Mouse (Mus musculus): Measurements from ENCODE around the gene Ndc80. TPM values are rescaled to one million over a fixed set of nuclear protein-coding genes. Genes with fewer than 3 reads are reported as not detected.
A peak's percentile ranks its signal among the peaks of the same experiment; 100 is the strongest.

Ndc80 gene
- total and polyA plus RNA-seq, 3 experiments = 24.4 to 44.5 (median 41.8) TPM

GRCm38 (mm10) chr17:71551757-71552451 is 25.2 kb upstream of the Ndc80 start, which contains the start of gene Spdya:
Gene Spdya, plus strand, starts transcription at chr17:71552061.
- TF ChIP-seq BHLHE40 (IDR thresholded peaks at IDR 0.05; ENCODE audit: low read depth, low read length) (peak; percentile 34; the same call in 1 of the 2 replicates), CTCF (conservative IDR thresholded peaks at IDR 0.05 in 1 of 2, IDR thresholded peaks at IDR 0.05 in 1 of 2; ENCODE audit: low read depth in 2 of 2, low read length in 2 of 2) (no peak), TBP (conservative IDR thresholded peaks at IDR 0.05; ENCODE audit: low read depth, low read length) (no peak), NRF1 (IDR thresholded peaks at IDR 0.05; ENCODE audit: low read depth, low read length) (0 out of 2 replicates have a peak, but pooled peaks have one; percentile 29), MAZ (IDR thresholded peaks at IDR 0.05; ENCODE audit: low read depth, low read length) (no peak), PAX5 (IDR thresholded peaks at IDR 0.05; ENCODE audit: low read length) (no peak), JUND (conservative IDR thresholded peaks at IDR 0.05; ENCODE audit: low read depth, low read length) (no peak)
- Histone ChIP-seq H3K27ac (ENCODE audit: insufficient read depth, low read depth) (no peak within 1 kb of the TSS), H3K79me2 (replicated peaks; ENCODE audit: control insufficient read depth, extremely low read depth, insufficient read depth, poor library complexity, severe bottlenecking) (no peaks in the 10 kb centered on the region), H3K4me3 (replicated peaks in 1 of 3; ENCODE audit: low read depth in 2 of 3, low read length in 2 of 3, poor library complexity in 1 of 3) (peak within 1 kb of the TSS; percentile 23 to 81 (median 57)), H3K9ac (ENCODE audit: insufficient read depth, low read depth) (peak within 1 kb of the TSS; percentile 55), H3K36me3 (replicated peaks in 1 of 2; ENCODE audit: control insufficient read depth in 1 of 2, insufficient read depth in 1 of 2, low read length in 1 of 2) (no peaks in the 10 kb centered on the region), H3K4me2 (ENCODE audit: insufficient read depth, low read depth, poor library complexity, severe bottlenecking) (peak within 1 kb of the TSS; percentile 79), H3K9me3 (replicated peaks; ENCODE audit: low read length) (no peaks in the 10 kb centered on the region), H3K27me3 (replicated peaks) (peaks cover 35% of the 10 kb centered on the region), H3K4me1 (ENCODE audit: control insufficient read depth in 1 of 2, insufficient read depth in 2 of 2) (peaks cover 4% of the 10 kb centered on the region in 2 experiments; a peak in 2 of 4 replicates)
- in situ Hi-C loops (cut with MboI; ENCODE audit: low pct_ligation_motif_present, low pct_unique_long_range_greater_than_20kb, low sequenced_read_pairs) = loop anchor here (25.0 kb wide), 1 partner anchor 310 kb away; no protein-coding TSS in a partner anchor
- peak; percentile 63 for DNase-seq (ENCODE audit: extremely low read depth)
- dilution Hi-C loops (cut with MboI; ENCODE audit: extremely low pct_ligation_motif_present, extremely low pct_unique_long_range_greater_than_20kb, low sequenced_read_pairs) = no loop called here

GRCm38 (mm10) chr17:71551350-71551749 is 24.7 kb upstream of the Ndc80 start:
- TF ChIP-seq CHD2 (IDR thresholded peaks at IDR 0.05; ENCODE audit: low read length) = no peak
- 0 out of 2 replicates have a peak, but pooled peaks have one; percentile 27 for TF ChIP-seq SIN3A (IDR thresholded peaks at IDR 0.05; ENCODE audit: low read length)
- DNase-seq (ENCODE audit: extremely low read depth) = no peak
- no peaks in the 10 kb centered on the region for H3K9me3 ChIP-seq (replicated peaks; ENCODE audit: low read length)
- H3K4me3 ChIP-seq (replicated peaks in 1 of 3; ENCODE audit: low read depth in 2 of 3, low read length in 2 of 3, poor library complexity in 1 of 3) = peak overlapping the region in 2 of 3 experiments; percentile 57 to 81
- dilution Hi-C loops (cut with MboI; ENCODE audit: extremely low pct_ligation_motif_present, extremely low pct_unique_long_range_greater_than_20kb, low sequenced_read_pairs) = no loop called here
- peaks cover 35% of the 10 kb centered on the region for H3K27me3 ChIP-seq (replicated peaks)
- in situ Hi-C loops (cut with MboI; ENCODE audit: low pct_ligation_motif_present, low pct_unique_long_range_greater_than_20kb, low sequenced_read_pairs) = loop anchor here (25.0 kb wide), 1 partner anchor 311 kb away; no protein-coding TSS in a partner anchor
- H3K79me2 ChIP-seq (replicated peaks; ENCODE audit: control insufficient read depth, extremely low read depth, insufficient read depth, poor library complexity, severe bottlenecking) = no peaks in the 10 kb centered on the region
- H3K9ac ChIP-seq (ENCODE audit: insufficient read depth, low read depth) = no peak overlapping the region
- peak overlapping the region; percentile 79 for H3K4me2 ChIP-seq (ENCODE audit: insufficient read depth, low read depth, poor library complexity, severe bottlenecking)
- no peak overlapping the region for H3K27ac ChIP-seq (ENCODE audit: insufficient read depth, low read depth)
- H3K4me1 ChIP-seq (ENCODE audit: control insufficient read depth in 1 of 2, insufficient read depth in 2 of 2) = peaks cover 4% of the 10 kb centered on the region in 2 experiments; a peak in 2 of 4 replicates
- H3K36me3 ChIP-seq (replicated peaks in 1 of 2; ENCODE audit: control insufficient read depth in 1 of 2, insufficient read depth in 1 of 2, low read length in 1 of 2) = no peaks in the 10 kb centered on the region

- H3K36me3 ChIP-seq (replicated peaks in 1 of 2; ENCODE audit: control insufficient read depth in 1 of 2, insufficient read depth in 1 of 2, low read length in 1 of 2) = no peaks in the 10 kb centered on the region
- peaks cover 0 to 4% of the 10 kb centered on the region in 2 experiments; a peak in 2 of 4 replicates for H3K4me1 ChIP-seq (ENCODE audit: control insufficient read depth in 1 of 2, insufficient read depth in 2 of 2)
These were observed 21.9 kb upstream of the Ndc80 start for GRCm38 (mm10) chr17:71548586-71548985.

More at GRCm38 (mm10) chr17:71548586-71548985, 21.9 kb upstream of the Ndc80 start:
- peak; percentile 51 for DNase-seq (ENCODE audit: extremely low read depth)
- TF ChIP-seq UBTF (IDR thresholded peaks at IDR 0.05; ENCODE audit: low read depth, low read length) = no peak
- TF ChIP-seq JUND (conservative IDR thresholded peaks at IDR 0.05; ENCODE audit: low read depth, low read length) = 0 out of 2 replicates have a peak, but pooled peaks have one; percentile 38
- TF ChIP-seq RAD21 (IDR thresholded peaks at IDR 0.05; ENCODE audit: low read depth, low read length) = peak; percentile 74
- peak; percentile 13 to 69; a peak in 2 of 4 replicates for TF ChIP-seq CTCF (conservative IDR thresholded peaks at IDR 0.05 in 1 of 2, IDR thresholded peaks at IDR 0.05 in 1 of 2; ENCODE audit: low read depth in 2 of 2, low read length in 2 of 2)
- no peak for TF ChIP-seq PAX5 (IDR thresholded peaks at IDR 0.05; ENCODE audit: low read length)
- Histone ChIP-seq H3K79me2 (replicated peaks; ENCODE audit: control insufficient read depth, extremely low read depth, insufficient read depth, poor library complexity, severe bottlenecking) (no peaks in the 10 kb centered on the region), H3K27me3 (replicated peaks) (peaks cover 30% of the 10 kb centered on the region), H3K4me3 (replicated peaks in 1 of 3; ENCODE audit: low read depth in 2 of 3, low read length in 2 of 3, poor library complexity in 1 of 3) (no peak overlapping the region), H3K4me2 (ENCODE audit: insufficient read depth, low read depth, poor library complexity, severe bottlenecking) (no peak overlapping the region), H3K9ac (ENCODE audit: insufficient read depth, low read depth) (no peak overlapping the region), H3K9me3 (replicated peaks; ENCODE audit: low read length) (no peaks in the 10 kb centered on the region), H3K27ac (ENCODE audit: insufficient read depth, low read depth) (no peak overlapping the region)
- in situ Hi-C loops (cut with MboI; ENCODE audit: low pct_ligation_motif_present, low pct_unique_long_range_greater_than_20kb, low sequenced_read_pairs) = no loop called here
- dilution Hi-C loops (cut with MboI; ENCODE audit: extremely low pct_ligation_motif_present, extremely low pct_unique_long_range_greater_than_20kb, low sequenced_read_pairs) = no loop called here
